Mouse (Mus musculus) bone marrow macrophage, adult 2 months (primary cell): Measurements from ENCODE around the gene Ssbp3.

Experiments
- CTCF ChIP-seq: IDR thresholded peaks from 2 replicates; pipeline ENCODE4 v1.5.1; 2012; ENCODE audit warnings: low read depth, mild to moderate bottlenecking, low read length, moderate library complexity
- POLR2A ChIP-seq: IDR thresholded peaks from 2 replicates; pipeline ENCODE4 v1.6.1; 2012; ENCODE audit warnings: mild to moderate bottlenecking, low read depth, low read length, borderline replicate concordance

GRCm38 (mm10) chr4:107047806-107048205 is 137.3 kb downstream of the Ssbp3 start:
- TF ChIP-seq CTCF (no peak), POLR2A (no peak)
